Mouse (Mus musculus): ENCODE data around the gene Gigyf2. TPM values are rescaled to one million over a fixed set of nuclear protein-coding genes. Genes with fewer than 3 reads are reported as not detected.

Gene Gigyf2
- polyA plus RNA-seq (2017; shearing (Covaris generic)): 62.7 TPM

DNA sequence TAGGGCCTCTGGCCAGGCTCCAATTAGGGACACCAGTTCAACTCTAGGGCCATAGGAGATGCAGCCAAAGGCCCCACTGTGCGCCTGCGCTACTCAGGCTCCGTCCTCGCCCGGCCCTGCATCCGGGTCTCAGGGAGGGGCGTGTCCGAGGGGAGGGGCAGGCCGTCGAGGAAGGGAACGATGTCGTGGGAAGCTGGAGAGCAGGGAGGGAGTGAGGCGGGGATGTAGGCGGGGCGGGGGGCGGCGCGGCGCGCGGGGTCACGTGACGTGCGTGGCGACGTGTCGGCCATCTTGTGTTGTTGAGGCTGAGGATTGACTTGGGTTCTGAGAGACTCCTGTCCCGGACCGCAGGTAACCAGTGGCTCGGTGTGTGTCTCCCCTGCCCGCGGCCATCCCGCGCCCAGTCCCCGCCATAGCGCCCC is at the start of gene Gigyf2:
Gene Gigyf2 (plus strand): TSS at position 257 of the 422 bp plus-strand sequence.

GRCm38 (mm10) chr1:87394594-87394993 is 67.8 kb downstream of the Gigyf2 start, which contains the start of gene Kcnj13:
Kcnj13 (minus strand) TSS chr1:87394729.

DNA sequence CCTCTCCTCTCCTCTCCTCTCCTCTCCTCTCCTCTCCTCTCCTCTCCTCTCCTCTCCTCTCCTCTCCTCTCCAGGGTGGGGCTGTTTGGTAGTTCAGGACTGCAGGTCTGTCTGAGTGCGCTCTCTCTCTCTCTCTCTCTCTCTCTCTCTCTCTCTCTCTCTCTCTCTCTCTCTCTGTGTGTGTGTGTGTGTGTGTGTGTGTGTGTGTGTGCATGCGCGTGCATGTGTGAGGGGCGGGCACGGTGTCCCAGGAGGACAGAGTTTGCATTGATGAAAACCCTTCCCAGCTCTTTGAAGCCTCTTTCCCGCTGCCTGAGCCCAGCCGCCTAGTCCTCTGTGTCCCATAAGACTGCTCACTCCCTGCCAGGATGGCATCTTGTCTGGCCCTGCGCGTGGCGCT is 143.2 kb downstream of the Gigyf2 start, which contains the start of gene Snorc:
Gene Snorc (plus strand): TSS at position 301 of the 400 bp plus-strand sequence.

Other genes starting within 250 kb of the Gigyf2 start
- gene Alppl2, start 237.1 kb upstream of the Gigyf2 start, polyA plus RNA-seq (2017; shearing (Covaris generic)): not detected
- 0.22 TPM for gene Alpi, start 225.4 kb upstream of the Gigyf2 start, polyA plus RNA-seq (2017; shearing (Covaris generic))
- not detected for gene Akp3, start 202.0 kb upstream of the Gigyf2 start, polyA plus RNA-seq (2017; shearing (Covaris generic))
- not detected for gene Ecel1, start 170.5 kb upstream of the Gigyf2 start, polyA plus RNA-seq (2017; shearing (Covaris generic))
- not detected for gene Prss56, start 143.7 kb upstream of the Gigyf2 start, polyA plus RNA-seq (2017; shearing (Covaris generic))
- gene Chrnd, start 136.4 kb upstream of the Gigyf2 start, polyA plus RNA-seq (2017; shearing (Covaris generic)): not detected
- gene Chrng, start 122.3 kb upstream of the Gigyf2 start, polyA plus RNA-seq (2017; shearing (Covaris generic)): not detected
- gene Eif4e2, start 113.1 kb upstream of the Gigyf2 start, polyA plus RNA-seq (2017; shearing (Covaris generic)): 167 TPM
- gene Efhd1, start 62.6 kb upstream of the Gigyf2 start, polyA plus RNA-seq (2017; shearing (Covaris generic)): not detected
- gene Kcnj13, start 67.7 kb downstream of the Gigyf2 start, polyA plus RNA-seq (2017; shearing (Covaris generic)): 2.4 TPM
- not detected for gene Snorc, start 143.3 kb downstream of the Gigyf2 start, polyA plus RNA-seq (2017; shearing (Covaris generic))
- not detected for gene Neu2, start 182.9 kb downstream of the Gigyf2 start, polyA plus RNA-seq (2017; shearing (Covaris generic))
- gene Ngef, start 246.9 kb downstream of the Gigyf2 start, polyA plus RNA-seq (2017; shearing (Covaris generic)): 0.13 TPM